Mouse (Mus musculus) heart, adult 8-10 months (tissue): Measurements from ENCODE around the gene Nab2. TPM values are rescaled to one million over a fixed set of nuclear protein-coding genes. Genes with fewer than 3 reads are reported as not detected.

Experiments
- DNase-seq: peaks from one replicate; pipeline ENCODE4 v3.0.0; 2022; ENCODE audit warnings: low spot score
- total RNA-seq, 4 experiments: library from RNA; stranded (reverse); gene quantifications; 2 replicates each; pipeline ENCODE4 v1.2.4; 2022

The Nab2 gene
- total RNA-seq, 4 experiments from 2014 or later: 5.0 to 10.3 (median 6.6) TPM

DNA sequence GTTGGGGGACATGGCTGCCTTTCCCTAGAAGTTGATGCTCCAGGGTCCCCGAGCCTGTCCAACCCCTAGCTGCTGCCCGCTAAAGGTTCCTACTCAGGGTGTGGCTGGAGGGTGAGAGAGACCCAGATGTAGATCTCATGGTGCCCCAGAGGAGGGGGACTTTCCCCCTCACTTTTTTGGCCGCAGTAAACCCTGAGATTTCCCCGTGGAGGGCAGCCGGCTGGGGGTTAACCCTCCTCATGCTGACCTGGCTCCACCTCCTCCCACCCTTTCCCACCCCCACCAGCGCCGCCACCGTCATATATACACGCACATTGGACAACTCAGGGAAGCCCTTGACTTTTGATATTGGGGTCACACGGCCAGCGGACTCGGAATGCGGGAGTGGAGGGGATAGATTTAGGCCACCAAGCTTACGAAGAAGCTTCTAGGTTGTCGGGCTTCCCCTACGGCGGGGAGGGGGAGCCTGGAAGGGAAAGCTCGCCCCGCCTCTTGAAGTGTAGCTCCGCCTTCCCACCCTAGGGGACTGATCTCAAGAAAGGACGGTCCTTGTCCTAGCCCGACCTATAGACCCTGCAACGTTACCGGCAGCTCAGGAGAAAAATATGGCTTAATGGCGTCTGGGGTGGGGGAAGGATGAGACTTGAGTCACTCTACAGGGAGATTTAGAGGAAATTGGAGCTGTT lies 24.7 kb downstream of the Nab2 start:
- peak; percentile 89 for DNase-seq

DNA sequence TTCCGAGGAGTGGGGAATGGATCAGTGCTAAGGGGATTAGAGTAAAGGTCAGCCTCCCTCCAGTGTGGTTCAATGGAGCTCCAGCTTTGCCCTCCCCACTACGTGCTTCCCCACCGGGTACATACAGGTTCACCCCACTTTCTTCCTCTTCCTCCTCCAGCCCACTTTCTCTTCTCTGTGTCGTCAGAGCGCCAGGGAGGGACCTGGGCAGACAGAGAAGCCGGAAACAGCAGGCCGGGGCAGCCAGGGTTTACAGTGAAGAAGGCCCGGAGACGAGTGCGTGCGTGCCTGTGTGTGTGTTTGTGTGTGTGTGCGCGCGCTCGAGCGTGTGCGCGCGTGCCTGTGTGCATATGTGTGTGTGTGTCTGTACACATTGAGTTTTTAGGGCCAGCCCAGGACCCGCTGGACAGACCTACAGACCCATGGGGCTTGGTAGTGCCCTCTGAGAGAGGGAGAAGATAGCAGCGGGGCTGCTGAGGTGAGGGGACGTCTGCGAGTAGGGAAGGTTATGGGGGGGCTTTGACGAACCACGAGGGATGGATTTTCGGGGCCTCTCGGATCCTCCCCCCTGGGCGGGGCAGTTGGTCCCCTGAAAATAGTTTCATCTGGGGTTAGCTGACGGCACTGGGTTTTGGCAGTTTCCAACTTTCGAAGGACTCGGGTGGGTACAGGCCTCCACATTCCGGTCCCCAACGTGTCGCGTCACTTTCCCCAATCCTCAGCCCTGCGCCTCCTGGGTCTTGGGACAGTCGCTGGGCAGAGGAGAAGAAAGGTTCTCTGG lies 25.4 kb downstream of the Nab2 start, which contains the start of gene Stat6:
Gene Stat6, plus strand, starts transcription at position 215 of the 781 bp plus-strand sequence.
- peak; percentile 86 for DNase-seq

DNA sequence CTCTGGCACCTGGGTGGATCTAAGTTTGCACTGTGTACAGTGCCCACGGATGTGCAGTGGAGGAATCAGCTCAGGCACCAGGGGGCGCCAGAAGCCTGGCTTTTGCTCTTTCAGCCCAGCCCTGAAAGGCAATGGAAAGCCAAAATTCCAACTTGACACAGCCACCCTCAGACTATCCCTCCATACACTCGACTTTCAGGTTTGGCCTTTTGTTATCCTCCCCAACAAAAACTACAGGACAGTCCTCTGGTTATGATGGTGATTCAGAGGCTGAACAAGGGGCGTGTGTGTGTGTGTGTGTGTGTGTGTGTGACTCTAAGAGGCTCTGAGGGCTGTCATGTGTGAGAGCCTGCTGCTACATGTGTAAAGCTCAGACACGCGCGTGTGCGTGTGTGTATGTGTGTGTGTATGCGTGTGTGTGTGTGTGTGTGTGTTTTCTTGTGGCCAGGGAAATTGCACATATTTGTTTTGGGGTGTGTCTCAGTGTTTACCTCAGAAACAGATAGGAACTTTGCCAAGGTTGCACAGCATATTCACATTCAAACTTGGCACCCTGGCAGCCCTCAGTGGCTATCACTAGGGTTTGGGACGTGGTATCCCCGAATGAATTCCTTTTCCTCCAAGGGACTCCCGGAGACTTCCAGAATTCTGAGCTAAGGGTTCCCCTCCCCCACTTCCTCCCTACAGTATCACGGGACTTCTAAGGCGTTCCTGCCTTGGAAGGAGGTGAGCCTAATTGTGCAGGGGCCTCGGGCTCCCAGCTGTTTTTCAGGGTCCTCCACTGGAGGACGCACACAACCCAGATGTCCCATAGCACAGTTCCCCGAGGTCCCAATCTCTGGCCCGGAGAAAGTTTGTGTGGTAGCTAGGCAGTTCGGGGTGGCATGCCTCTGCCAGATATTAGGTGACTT lies 26.3 kb downstream of the Nab2 start:
- DNase-seq: peak; percentile 93

DNA sequence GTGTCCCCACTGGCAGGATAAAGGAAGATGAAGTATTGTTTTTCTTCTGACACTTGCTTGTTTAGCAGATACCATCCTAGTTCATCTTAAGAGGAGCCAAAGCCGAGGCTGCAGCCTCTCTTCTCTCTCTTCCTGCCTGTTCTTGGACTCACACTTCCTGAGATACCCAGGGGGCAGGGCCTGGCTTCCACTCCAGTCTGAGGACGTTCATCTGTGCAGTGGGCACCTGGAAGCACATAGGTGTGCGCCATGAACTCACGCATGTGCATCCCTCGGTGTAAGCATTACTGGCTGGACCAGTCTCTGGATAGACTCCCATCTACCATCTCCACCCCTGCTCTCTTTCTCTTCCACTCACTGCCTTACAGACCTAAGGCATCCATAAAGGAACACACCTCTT lies 27.9 kb downstream of the Nab2 start:
- no peak for DNase-seq

DNA sequence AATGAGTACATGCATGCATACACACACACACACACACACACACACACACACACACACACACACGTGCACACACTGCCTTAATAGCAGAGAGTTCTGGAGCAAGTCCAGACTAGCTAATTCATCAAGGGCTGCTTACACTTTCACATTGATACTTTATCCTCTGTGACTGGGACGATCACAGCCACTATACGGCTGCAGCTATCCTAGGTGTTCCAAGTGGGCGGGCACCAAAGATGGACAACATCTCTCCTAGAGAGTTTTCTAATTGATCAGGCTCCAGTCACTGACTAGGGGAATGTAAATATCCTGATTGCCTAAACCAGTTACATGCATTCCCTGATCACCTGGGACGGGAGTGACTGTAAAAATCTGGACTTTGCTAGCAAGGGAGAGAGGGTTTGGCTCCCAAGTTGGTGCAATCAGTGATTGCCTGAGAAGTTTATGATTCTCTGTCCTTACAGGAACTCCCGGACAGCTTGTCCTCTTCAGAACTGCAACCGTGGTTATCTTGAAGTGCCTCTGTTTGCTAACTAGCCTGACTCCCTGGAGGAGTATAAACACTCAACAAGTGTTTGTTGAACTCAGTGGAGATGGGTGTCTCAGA lies 35.6 kb downstream of the Nab2 start:
- no peak for DNase-seq

DNA sequence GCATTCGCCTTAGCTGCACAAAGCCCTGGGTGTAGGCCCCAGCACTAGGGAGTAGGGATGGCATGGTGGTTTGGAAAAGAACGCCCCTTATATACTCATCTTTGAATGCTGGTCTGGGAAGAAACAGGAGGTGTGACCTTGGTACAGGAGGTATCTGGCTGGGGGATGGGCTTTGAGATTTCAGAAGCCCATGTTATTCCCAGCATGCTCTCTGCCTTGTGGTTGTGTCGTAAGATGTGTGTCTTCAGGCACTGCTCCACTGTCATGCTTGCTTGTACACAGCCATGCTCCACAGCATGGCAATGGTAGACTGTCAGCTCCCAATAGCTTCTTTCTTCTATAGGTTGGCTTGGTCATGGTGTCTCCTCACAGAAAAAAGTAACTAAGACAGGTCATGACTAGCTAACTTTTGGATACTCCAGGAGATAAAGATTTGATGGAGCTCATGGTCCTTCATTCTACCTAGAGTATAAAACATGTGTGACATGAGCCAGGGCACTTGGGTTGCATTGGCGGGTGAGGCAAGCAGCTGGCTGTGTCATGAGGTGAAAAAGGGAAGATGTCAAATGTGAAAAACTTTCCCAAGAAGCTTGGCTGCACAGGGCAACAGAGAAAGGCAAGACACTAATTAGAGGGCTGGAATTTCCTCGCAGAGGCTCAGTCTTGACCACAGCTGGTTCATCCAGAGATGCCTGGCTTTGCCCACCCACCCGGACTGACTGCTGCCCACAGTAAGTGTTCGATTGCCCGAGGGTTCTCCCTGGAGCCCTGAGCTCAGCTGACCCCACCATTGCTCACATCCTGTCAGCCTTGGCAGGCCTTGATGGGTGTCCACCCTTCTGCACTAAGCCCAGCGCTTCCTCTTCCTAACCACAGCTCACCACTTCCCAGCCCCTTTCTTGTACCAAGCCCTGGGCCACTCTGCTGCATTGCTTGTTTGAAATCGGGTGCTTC lies 36.8 kb downstream of the Nab2 start:
- peak; percentile 57 for DNase-seq

DNA sequence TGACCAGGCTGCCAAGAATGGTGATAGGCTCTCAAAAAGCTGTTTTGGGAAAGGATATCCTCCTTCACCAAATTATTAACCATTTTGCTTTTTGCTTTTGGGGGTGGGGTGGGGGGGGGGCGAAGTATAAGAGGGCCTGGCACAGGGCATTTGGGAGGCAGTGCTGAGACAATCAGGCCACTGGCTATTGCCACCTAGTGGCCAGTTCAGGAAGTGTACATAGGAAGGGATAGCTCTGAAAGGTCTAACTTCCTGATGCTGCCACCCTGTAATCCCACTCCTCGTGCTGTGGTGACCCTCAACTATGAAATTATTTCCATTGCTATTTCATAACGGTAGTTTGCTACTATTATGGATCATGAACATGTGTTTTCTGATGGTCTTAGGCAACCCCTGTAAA lies 41.9 kb downstream of the Nab2 start:
- no peak for DNase-seq

DNA sequence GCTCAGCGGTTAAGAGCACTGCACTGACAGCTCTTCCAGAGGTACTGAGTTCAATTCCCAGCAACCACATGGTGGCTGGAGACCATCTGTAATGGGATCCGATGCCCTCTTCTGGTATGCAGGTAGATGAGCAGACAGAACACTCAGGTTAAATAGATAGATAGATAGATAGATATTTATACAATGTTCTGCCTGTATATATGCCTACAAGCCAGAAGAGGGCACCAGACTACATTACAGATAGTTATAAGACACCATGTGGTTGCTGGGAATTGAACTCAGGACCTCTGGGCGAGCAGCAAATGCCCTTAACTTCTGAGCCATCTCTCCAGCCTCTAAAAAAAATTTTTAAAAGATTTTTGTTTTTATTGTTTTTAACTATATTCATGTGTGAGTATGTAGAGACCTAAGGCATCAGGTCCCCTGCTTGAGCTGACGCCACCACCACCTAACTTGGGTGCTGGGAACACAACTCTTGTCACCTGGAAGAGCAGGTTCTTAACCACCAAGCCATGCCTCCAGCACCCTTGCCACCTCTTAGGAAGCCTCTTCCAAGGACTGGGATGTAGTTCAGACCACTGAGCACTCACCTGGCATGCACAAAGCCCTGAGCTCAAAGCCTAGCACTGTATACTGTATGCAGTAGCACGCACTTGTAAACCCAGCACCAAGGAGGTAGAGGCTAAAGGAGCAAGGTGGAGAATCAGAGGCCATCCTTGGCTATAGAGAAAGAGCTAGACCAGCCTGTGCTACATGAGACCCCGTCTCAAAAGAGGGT lies 44.7 kb downstream of the Nab2 start:
- no peak for DNase-seq

DNA sequence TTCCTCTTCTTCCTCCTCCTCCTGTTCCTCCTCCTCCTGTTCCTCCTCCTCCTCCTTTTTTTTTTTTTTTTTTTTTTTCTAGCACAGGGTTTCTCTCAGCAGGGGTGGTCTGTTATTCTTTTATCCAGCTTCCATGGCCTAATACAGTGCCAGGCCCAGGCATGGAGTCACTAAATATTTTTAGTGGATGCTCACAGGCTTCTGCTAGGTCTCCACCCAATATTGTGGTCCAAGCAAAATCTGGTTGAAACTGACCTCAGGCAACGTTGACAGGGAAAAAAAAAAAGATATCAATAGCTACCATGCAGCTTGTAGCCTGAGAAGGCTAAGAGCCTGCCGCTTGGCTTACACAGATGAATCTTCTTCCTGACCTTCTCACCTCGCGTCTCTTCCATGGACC lies 45.7 kb downstream of the Nab2 start:
- DNase-seq: no peak

DNA sequence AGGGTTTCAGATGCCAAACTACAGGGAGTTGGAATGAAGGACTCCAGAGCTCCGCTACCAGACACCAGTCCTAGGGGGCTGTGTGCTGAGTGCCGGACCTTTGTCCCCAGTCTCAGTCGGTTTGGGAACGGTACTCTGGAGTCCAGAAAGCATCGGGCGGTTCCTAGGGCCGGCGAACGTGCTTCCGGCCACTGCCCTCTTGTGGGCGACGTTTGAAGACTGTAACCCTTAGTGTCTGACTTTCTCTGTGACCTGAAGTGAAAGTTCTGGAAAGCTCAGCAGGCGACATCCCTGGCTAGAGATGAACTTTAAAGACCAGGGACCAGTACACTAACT lies 46.3 kb downstream of the Nab2 start:
- DNase-seq: peak; percentile 82

DNA sequence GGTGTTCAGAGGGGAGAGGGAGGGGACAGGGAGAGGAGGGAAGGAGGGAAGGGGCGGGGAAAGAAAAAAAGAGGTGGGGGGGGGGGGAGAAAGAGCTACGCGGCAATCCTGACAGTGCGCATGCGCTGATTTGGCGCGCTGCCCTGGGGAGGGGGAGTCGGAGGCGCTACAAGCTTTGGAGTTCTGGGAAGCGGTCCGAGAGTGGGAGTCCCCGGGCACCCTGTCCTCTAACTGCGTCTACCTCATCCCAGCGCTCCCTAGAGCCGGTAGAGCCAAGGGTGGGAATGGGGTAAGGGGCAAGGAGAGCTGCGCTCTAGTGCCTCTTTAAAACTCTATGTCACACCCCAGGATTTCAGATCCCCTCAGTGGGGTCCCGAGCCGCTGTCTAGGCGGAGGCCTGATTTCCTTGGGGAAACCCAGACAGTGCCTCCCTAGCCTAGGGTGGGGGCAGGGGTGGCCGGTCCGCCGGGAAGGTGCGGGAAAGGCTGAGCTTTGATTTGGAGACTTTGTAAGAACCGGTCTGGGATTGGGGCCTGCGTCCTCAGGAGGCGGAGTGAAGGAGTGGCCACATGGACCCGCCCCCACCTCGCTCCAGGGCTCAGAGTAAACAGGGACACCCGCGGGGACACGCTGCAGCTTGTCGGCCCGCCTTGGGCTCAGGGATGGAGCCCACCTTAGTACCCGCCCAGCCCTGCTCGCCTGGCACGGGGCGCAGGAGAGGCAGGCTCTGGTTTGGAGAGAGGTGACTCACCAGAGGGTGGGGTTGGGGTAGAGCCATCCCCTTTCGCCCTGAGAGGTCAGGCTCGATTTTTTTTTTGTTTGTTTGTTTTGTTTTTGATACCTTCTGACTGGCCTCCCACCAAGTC lies 46.9 kb downstream of the Nab2 start:
- DNase-seq: peak; percentile 94

DNA sequence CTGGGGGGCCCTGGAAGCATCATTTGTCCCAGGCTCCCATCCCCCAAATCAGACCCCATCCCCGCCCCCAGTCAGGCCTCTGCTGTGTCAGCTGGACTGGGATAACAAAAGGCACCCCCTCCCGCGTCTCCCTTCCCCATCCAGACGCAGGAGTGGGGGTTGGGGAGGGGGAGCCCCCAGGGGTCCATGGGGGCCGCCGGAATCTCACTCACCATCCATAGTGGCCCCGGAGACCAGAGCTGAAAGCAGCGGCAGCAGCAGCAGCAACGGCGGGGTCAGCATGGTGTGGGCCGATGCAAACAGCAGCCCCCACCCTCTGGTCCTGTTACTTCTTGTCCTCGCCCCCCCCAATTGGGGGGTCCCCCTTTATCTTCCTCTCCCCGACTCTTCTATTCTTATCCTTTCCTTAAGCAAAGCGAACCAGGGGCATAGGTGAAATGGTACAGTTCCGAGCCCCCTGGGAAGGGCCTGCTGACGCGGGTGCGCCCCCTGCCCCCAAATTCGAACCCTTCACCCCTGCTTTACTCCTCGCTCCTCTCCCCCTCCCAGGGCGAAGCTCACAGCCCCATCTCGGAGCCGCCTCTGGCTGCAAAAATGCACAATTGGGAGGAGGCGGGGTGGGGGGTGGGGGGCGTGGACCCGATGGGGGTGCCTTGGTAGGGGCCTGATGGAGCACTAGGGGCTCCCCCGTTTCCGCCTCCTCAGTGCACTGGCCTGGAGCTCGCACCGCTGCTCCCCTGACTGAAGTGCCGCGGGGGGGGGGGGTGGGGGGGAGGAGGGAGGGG lies 47.8 kb downstream of the Nab2 start, which contains the start of gene Lrp1:
Gene Lrp1, minus strand, starts transcription at position 743 of the 785 bp plus-strand sequence.
- DNase-seq: no peak

DNA sequence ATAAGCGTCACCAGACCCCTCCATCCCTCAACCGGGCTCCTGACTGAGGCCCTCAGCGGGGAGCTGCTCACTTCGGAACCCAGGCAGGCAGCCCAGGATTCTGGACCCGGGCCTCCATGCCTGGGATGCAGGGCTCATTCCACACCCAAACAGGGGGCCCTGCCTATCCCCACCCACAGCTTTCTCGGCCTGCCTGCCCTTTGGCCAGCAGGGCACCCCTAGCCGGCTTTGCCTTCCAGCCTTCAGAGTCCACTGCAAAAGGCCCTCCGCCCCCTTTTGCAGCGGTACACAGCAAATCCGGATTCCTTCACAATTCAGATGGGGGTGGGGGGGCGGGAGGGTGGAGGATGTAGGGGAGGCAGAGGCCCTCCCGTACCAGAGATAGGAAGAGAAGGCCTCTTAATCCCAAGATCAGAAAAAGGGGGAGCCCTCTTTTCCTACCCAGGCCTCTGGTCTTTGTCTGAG lies 48.4 kb downstream of the Nab2 start:
- DNase-seq: no peak

DNA sequence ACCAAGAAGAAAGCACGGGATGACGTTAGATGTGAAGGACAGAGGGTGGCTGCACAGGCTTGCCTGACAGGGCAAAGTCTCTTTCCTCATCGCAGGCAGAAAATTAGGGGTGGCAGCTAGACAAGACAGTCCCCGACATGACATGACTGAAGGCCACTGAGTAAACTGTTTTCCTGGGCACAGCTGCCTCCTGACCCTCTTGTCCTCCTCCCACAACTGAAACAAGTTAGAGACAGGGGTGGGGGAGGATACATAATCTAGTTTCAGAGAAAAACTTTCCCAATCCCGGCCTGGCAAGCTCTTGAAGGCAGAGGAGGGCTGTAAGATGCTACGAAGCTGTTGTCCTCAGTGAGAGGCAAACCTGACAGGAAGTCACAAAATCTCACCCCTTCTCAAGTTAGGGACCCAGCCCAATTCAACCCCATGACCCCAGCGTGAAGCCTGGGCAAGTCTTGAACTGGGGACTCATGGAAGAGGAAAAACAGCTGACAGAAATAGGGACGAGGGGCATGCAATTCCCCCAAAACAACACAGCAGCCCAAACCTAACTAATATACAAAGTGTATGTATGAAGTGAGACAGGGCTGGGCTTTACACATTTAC lies 49.1 kb downstream of the Nab2 start:
- DNase-seq: no peak

DNA sequence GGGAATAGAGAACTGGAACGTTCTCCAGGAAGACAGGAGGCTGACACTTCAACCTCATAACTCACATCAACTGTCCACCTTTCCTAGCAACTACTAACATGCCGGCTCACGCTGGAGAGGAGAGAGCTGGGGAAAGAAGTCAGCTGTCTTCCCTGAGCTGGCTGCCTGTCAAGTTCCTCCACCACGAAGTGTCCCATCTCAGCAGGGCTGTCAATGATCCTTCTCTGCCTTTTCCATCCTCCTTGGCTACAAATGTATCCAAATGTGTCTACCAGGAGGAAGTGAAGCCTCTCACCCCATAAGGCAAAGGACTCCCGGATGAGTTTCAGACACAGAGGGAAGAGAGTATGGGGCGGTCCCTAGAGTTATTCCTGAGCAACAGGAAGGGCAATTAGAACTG lies 50.2 kb downstream of the Nab2 start:
- DNase-seq: no peak

DNA sequence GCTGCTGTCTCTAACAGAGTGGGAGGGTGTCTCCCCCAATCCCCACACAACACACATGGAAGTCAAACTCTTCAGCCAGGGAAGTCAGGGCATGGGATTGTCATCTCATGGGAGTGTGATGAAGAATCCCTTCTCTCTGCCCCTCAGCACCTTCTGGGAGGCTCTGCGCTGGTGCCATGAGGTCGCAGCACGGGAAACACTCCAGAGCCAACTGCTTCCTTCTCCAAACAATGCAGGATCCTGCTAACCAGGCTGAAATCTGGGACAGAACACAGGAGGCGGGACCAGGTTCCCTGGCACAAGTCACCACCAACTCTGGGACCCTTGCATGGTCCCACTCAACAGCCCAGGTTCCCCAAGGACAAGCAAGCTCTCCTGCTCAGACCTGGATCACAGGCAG lies 51.1 kb downstream of the Nab2 start:
- DNase-seq: no peak

DNA sequence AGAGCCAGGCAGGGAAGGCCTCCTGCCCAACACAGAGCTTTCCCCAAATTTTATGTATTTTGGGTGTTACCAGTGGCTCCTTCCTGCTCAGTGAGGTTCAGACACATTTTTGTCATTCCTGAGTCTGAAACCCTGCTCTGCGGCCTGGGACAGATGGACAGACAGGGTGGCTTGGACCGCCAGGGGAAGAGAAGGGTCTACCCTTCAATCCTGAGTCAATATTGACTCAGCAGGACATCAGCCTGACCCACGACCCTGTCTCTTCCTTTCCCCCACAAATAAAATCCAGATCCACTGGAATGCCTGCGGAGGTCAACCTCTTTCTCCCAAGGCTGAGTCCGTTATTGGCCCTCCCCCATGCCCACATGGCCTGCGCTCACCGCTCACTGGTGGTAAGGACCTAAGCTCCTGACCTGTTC lies 52.1 kb downstream of the Nab2 start:
- no peak for DNase-seq
